Mouse (Mus musculus) heart, adult 8-10 months (tissue): ENCODE measurements around the gene Unkl. TPM values are rescaled to one million over a fixed set of nuclear protein-coding genes. Genes with fewer than 3 reads are reported as not detected.
A peak's percentile ranks its signal among the peaks of the same experiment; 100 is the strongest.
"Not testable (repeated sequence)": the region's sequence is repeated elsewhere in the genome, so short reads cannot be mapped to it uniquely, and the experiment has no call there.

Source experiments
- DNase-seq: peaks from one replicate; pipeline ENCODE4 v3.0.0; 2022; ENCODE audit warnings: low spot score
- total RNA-seq, 4 experiments: library from RNA; stranded (reverse); gene quantifications; 2 replicates each; pipeline ENCODE4 v1.2.4; 2022

Gene Unkl
- total RNA-seq, 4 experiments from 2014 or later = 7.0 to 11.2 (median 7.9) TPM

DNA sequence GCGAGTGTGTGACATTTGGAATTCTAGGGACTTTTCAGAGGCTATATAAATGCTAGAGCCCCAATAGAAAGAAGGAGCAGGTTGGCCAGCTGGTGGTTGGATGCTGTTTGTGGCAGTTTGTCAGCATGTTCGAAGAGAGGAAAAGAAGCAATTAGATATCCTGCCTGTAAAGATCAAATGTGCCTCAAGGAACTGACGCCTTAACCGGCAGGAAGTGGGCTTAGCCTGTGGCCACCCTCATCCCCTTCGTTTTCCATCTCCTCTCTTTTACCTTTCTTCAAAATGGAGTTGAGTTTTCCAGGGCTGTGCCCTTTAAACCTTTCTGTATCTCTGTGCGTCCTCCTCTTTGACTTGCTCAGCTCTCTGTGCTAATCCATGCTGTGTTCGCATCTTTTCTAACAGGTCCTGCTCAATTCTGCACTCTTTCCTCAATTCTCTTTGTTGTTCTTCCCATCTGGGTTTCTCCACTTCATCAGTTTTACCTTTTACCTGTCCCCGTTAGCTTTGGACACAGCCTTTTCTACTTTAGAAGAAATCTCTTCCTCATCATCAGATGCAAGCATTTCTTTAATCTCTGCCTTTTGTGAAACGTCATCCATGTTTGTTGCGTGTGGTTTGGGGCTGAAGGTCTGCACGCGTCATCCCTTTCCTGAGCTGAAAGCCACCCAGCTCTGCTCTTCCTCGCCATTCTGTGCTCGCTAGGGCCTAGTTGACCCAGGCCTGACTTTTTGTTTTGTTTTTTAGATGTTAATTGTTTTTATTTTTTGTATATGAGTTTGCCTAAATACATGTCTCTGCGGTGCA is 31.5 kb downstream of the Unkl start:
- DNase-seq = no peak

DNA sequence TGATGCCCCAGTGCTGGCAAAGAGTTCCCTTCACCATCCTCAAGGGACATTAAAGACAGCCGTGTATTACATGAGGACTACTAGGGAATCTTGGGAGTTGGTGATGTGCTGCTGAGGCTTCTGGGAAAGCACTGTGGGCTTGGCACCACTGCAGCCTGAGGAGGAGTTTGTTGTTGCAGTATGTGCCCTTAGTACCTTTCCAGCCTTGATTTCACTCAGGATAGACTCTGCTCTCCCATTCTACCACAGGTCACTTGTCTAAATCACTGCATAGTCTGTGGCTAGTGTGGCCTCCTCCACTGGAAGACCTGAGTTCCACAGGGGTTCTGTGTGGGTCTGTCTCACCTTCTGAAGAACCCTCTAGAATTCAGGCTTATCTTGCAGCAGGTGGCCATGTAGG is 32.5 kb downstream of the Unkl start:
- no peak for DNase-seq

GRCm38 (mm10) chr17:25221821-25222503 is 33.8 kb downstream of the Unkl start:
- DNase-seq = no peak

- not testable (repeated sequence) for DNase-seq
Observed at GRCm38 (mm10) chr17:25222504-25222940, 34.3 kb downstream of the Unkl start.

GRCm38 (mm10) chr17:25222951-25223601 is 34.9 kb downstream of the Unkl start:
- DNase-seq = no peak

DNA sequence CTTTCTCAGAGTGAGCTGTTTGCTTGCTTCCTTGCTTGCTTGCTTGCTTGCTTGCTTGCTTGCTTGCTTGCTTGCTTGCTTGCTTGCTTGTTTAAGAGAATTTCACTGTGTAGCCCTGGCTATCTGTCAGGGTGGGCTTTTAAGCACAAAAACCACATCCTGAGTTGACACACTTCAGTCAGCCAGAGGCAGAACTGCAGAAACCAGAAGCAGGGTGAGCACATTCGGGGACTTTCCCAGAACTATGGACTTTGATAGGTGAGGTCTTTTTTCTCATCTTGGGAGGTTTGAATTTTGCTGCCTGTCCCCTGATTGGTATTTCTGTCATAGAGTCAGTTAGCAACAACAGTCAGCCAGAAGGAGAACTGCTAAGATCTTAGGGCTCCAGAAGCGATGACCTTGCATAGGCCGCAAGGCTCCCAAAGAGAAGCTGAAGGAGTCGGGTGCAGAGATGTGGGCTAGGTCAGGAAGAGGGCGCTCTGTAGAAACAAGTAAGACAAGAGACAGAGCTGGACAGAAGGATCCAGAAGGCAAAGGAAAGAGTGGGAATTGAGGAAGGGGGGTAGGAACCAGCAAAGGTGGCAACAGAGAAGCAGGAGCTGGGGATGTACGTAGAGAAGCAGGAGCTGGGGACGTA is 36.5 kb downstream of the Unkl start:
- DNase-seq = no peak

DNA sequence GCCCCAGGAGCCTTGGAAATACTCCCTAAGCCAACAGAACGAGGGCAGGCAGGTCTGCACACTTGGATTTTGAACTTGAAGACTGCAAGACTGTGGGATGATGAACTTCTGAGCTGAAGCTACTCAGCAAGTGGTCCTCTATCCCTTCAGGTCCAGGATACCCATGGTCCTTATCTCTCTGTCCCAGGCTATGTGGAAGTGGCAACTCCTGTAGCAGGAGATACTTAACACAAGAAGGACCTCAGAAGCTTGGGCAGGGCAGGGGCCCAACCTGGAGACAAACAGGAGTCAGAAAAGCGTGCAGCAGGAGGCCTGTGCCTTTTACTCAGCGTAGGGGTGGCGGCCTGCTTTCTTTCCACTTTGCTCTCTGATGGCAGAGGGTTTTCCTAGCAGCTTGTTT is 37.5 kb downstream of the Unkl start:
- no peak for DNase-seq

DNA sequence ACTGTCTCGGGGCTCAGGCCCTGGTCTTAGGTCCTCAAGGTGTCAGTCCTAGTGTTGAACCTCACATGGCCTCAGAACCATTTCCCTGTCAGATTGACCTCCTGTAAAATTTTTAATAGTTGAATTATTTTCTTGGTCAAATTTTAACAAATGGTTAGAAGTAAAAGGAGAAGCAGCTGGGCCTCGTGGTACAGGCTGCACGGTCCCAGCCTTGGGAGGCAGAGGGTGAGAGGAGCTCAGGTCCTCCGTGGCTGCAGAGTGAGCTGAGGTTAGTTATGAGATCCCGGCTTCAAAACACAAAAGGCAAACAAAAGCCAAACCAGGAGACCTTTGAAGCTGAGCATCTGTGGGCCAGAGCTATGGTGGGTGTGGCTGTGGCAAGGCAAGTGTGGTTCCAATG is 39.8 kb downstream of the Unkl start:
- DNase-seq = no peak

- not testable (repeated sequence) for DNase-seq
Observed at GRCm38 (mm10) chr17:25230014-25230655, 41.9 kb downstream of the Unkl start.

DNA sequence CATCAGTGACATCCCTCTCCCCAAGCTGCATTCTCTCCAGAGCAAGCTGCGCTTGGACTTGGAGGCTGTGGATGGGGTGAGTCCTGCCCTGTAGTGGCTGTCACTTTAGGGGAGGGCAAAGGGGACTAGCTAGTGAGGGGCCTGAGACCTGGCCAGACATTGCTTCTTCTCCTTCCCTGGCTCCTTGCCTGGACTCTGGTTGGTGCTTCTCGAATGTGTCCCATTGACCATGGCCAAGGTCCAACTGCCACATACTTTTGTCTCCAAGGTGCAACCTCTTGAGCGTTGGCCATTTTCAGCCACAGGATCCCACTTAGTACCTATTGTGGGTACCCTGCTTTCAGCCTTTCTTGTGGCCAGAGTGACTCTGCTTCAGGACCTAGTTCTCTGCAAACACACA is 42.5 kb downstream of the Unkl start:
- no peak for DNase-seq

- not testable (repeated sequence) for DNase-seq
Observed at GRCm38 (mm10) chr17:25231621-25232020, 43.4 kb downstream of the Unkl start.

GRCm38 (mm10) chr17:25235635-25236034 is 47.4 kb downstream of the Unkl start:
- no peak for DNase-seq

DNA sequence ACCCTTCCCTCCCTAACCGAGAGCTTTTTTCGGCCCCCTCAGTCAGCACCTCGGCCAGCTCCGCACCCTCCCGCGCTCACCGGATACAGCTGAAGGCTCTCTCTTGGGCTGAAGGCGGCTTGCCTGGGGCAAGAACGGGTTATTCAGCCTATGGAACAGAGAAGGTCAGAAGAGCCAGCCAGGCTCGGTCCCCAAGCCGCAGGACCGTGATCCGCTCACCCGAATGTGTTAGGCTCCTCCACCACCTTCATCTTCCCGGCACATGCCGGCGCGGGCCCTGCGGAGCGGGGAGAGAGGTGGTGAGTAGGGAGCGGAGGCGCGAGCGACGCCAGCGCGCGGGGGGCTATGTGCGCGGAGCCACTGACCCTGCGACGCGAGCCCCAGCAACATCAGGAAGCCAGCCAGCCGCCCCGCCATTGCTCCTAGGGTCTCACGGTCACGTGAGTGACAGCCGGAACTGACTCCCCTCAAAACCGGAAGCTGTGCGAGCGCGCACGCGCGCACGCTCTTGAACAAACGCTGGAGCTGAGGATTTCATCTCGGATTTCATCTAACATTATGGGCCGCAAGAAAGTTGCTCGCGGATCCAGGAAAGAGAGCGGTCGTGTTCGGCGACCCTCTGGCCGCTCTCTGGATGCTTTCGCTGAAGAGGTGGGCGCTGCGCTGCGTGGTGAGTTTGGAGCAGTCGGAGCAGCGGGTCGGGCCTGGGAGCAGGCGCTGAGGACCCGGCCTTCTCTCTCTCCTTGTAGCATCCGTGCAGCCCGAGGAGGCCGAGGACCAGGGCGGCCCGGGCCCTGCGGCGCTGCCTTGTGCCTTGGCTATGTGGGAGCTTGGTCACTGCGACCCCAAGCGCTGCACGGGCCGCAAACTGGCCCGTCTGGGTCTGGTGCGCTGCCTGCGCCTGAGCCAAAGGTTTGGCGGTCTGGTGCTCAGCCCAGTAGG is 51.8 kb downstream of the Unkl start, which contains the start of the genes Gnptg and Tsr3:
TSS of gene Gnptg (minus strand) at position 430 of the 942 bp plus-strand sequence.
TSS of gene Tsr3 (plus strand) at position 476 of the 942 bp plus-strand sequence.
- peak; percentile 83 for DNase-seq

DNA sequence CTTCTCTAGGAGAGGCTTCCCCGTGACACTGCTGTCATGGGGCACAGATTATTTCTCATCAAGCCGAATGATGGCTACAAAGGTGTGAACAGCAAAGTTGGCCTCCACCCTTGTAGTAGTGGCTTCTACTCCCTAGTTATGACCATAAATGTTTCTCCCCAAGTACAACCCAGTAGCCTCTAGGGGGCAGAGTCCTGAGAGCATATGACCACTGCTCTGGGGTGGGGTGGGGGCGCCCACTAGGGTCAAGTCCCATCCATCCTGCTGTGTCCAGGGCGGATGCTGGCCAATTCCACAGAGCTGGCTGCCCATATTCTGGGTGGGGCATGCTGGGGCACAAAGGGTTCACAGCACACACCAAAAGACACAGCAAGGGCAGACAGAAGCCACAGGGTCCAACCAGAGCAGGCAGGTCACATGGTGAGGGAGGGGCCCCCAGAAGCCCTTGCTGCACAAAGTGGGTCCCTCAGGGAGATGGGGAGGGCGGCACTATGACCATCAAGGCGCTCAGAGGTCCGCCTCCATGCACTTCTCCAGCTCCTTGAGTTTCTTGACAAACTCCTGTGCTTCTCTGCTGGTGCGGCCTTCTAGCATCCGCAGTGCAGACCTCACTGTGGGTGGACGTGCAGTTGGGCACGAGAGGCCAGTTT is 55.1 kb downstream of the Unkl start:
- no peak for DNase-seq

GRCm38 (mm10) chr17:25244239-25244638 is 56.0 kb downstream of the Unkl start:
- no peak for DNase-seq

- DNase-seq = no peak
Observed at GRCm38 (mm10) chr17:25248033-25248750, 60.0 kb downstream of the Unkl start.

GRCm38 (mm10) chr17:25250181-25250835 is 62.1 kb downstream of the Unkl start:
- DNase-seq = no peak

DNA sequence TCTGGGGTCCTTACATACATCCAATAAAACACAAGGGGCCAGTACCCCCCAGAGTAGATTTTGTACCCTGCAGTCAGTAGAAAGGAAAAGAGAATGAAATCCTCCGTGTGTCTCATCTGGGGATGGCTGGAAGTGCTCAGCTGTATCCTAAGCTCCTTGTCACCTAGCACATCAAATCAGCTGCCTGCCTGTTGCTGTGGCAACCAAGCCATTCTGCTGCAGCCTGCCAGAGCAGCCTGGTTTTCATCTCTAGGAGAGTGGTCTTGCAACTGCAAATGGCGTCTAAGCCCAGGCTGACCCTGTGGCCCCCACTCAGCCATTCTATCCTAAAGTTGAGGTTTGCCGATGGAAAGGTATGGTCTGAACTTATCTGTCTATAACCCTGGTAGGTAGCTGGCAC is 64.4 kb downstream of the Unkl start:
- DNase-seq = no peak
